Mouse (Mus musculus): Measurements from ENCODE around the gene Tex30. TPM values are rescaled to one million over a fixed set of nuclear protein-coding genes. Genes with fewer than 3 reads are reported as not detected.

Gene Tex30
- total RNA-seq (2021) = 10 to 100 TPM in 1 of 2 experiments, 1 to 10 TPM in 1; 9.6 to 10.5 TPM
- long read RNA-seq, experiment 1, partial matches to known transcripts = 0 of 5 reads
- long read RNA-seq, experiment 1, other reads (novel, unspliced or antisense) = 3 of 5 reads
- long read RNA-seq, experiment 2, partial matches to known transcripts = 0 of 3 reads
- long read RNA-seq, experiment 2, other reads (novel, unspliced or antisense) = 1 of 3 reads

GRCm38 (mm10) chr1:44102259-44102717, at the start of gene Tex30:
Gene Tex30 (minus strand): TSS chr1:44102441.
- Histone ChIP-seq H3K27ac (peak within 1 kb of the TSS; percentile 63), H3K4me3 (peak within 1 kb of the TSS; percentile 73)
- TF ChIP-seq CTCF (IDR thresholded peaks at IDR 0.05) = peak; percentile 4; the same call in 1 of the 2 replicates
- peak; percentile 93 to 94 for DNase-seq (ENCODE audit: extremely low spot score in 1 of 2, low spot score in 2 of 2)
- intact Hi-C loops (cut with DNase I) = loop anchor here (1.0 kb wide), 1 partner anchor 16 kb away; the partner anchor contains the start of genes Bivm and Kdelc1

- peak; percentile 43 for TF ChIP-seq CTCF (IDR thresholded peaks at IDR 0.05)
- intact Hi-C loops (cut with DNase I) = no loop called here
- Histone ChIP-seq H3K27ac (no peak overlapping the region), H3K4me3 (peak overlapping the region; percentile 85)
- DNase-seq (ENCODE audit: extremely low spot score in 1 of 2, low spot score in 2 of 2) = no peak
These were observed 46.5 kb upstream of the Tex30 start for GRCm38 (mm10) chr1:44148706-44149105.

- TF ChIP-seq CTCF (IDR thresholded peaks at IDR 0.05) = no peak
- peak; percentile 85 to 86 for DNase-seq (ENCODE audit: extremely low spot score in 1 of 2, low spot score in 2 of 2)
- Histone ChIP-seq H3K4me3 (peak within 1 kb of the TSS; percentile 85), H3K27ac (peak within 1 kb of the TSS; percentile 92)
- intact Hi-C loops (cut with DNase I) = loop anchor here (2.0 kb wide), 1 partner anchor 29 kb away; the partner anchor contains the start of genes Bivm and Kdelc1
These were observed 45.5 kb upstream of the Tex30 start, which contains the start of gene Ercc5 for GRCm38 (mm10) chr1:44147563-44148381. Gene Ercc5 (plus strand): TSS chr1:44147744.

- intact Hi-C loops (cut with DNase I) = no loop called here
- TF ChIP-seq CTCF (IDR thresholded peaks at IDR 0.05) = no peak
- no peak for DNase-seq (ENCODE audit: extremely low spot score in 1 of 2, low spot score in 2 of 2)
- no peak overlapping the region for H3K27ac ChIP-seq
- no peak overlapping the region for H3K4me3 ChIP-seq
These were observed 40.5 kb upstream of the Tex30 start for GRCm38 (mm10) chr1:44142747-44143146.

GRCm38 (mm10) chr1:44140232-44140631, 38.0 kb upstream of the Tex30 start:
- no peak for TF ChIP-seq CTCF (IDR thresholded peaks at IDR 0.05)
- H3K4me3 ChIP-seq = no peak overlapping the region
- H3K27ac ChIP-seq = no peak overlapping the region
- intact Hi-C loops (cut with DNase I) = no loop called here
- DNase-seq (ENCODE audit: extremely low spot score in 1 of 2, low spot score in 2 of 2) = no peak

- Histone ChIP-seq H3K27ac (no peak overlapping the region), H3K4me3 (no peak overlapping the region)
- TF ChIP-seq CTCF (IDR thresholded peaks at IDR 0.05) = no peak
- DNase-seq (ENCODE audit: extremely low spot score in 1 of 2, low spot score in 2 of 2) = no peak
- intact Hi-C loops (cut with DNase I) = no loop called here
These were observed 27.8 kb upstream of the Tex30 start for GRCm38 (mm10) chr1:44129929-44130581.

GRCm38 (mm10) chr1:44125590-44125989, 23.3 kb upstream of the Tex30 start:
- TF ChIP-seq CTCF (IDR thresholded peaks at IDR 0.05) = no peak
- Histone ChIP-seq H3K27ac (no peak overlapping the region), H3K4me3 (no peak overlapping the region)
- intact Hi-C loops (cut with DNase I) = no loop called here
- no peak for DNase-seq (ENCODE audit: extremely low spot score in 1 of 2, low spot score in 2 of 2)

GRCm38 (mm10) chr1:44122256-44122655, 20.0 kb upstream of the Tex30 start:
- Histone ChIP-seq H3K27ac (no peak overlapping the region), H3K4me3 (no peak overlapping the region)
- intact Hi-C loops (cut with DNase I) = loop anchor here (5.0 kb wide), 1 partner anchor 295 kb away; the partner anchor contains the start of gene Uxs1
- no peak for DNase-seq (ENCODE audit: extremely low spot score in 1 of 2, low spot score in 2 of 2)
- no peak for TF ChIP-seq CTCF (IDR thresholded peaks at IDR 0.05)

GRCm38 (mm10) chr1:44120074-44120406, 17.8 kb upstream of the Tex30 start:
- H3K4me3 ChIP-seq = peak overlapping the region; percentile 94
- intact Hi-C loops (cut with DNase I) = loop anchor here (5.0 kb wide), 1 partner anchor 293 kb away; the partner anchor contains the start of gene Uxs1
- H3K27ac ChIP-seq = peak overlapping the region; percentile 97
- no peak for TF ChIP-seq CTCF (IDR thresholded peaks at IDR 0.05)
- DNase-seq (ENCODE audit: extremely low spot score in 1 of 2, low spot score in 2 of 2) = no peak

GRCm38 (mm10) chr1:44119201-44120073, 17.2 kb upstream of the Tex30 start:
- Histone ChIP-seq H3K27ac (peak overlapping the region; percentile 97), H3K4me3 (peak overlapping the region; percentile 94)
- DNase-seq (ENCODE audit: extremely low spot score in 1 of 2, low spot score in 2 of 2) = peak; percentile 81 to 82
- intact Hi-C loops (cut with DNase I) = loop anchor here (2.0 to 5.0 kb wide), 4 partner anchors 27 to 1675 kb away; partner anchors contain the start of genes Ercc5, Tpp2, Uxs1 and Wdr75
- TF ChIP-seq CTCF (IDR thresholded peaks at IDR 0.05) = peak; percentile 55

Data from left cerebral cortex, adult 2 months (tissue).